Mouse (Mus musculus): ENCODE data around the gene Sp4. TPM values are rescaled to one million over a fixed set of nuclear protein-coding genes. Genes with fewer than 3 reads are reported as not detected.

Gene Sp4
- polyA plus RNA-seq, 1 experiment, result 7.5 TPM

GRCm38 (mm10) chr12:118288947-118289346 lies 12.3 kb downstream of the Sp4 start:
- 54% methylated on average over 1 of the region's 1 CpGs for WGBS
- Histone ChIP-seq H3K4me1 (ENCODE audit: control insufficient read depth, insufficient read depth, low read length) (0 out of 2 replicates have a peak, but pooled peaks cover 3% of the 10 kb centered on the region), H3K4me3 (replicated peaks; ENCODE audit: extremely low read depth, low read depth, low read length) (no peak overlapping the region)
- TF ChIP-seq CTCF (IDR thresholded peaks at IDR 0.05; ENCODE audit: insufficient read depth, low read length) (no peak), POLR2A (IDR thresholded peaks at IDR 0.05; ENCODE audit: borderline replicate concordance, extremely low read depth, low read depth, low read length) (no peak)
- DNase-seq, result no peak

GRCm38 (mm10) chr12:118285099-118285498 lies 16.1 kb downstream of the Sp4 start:
- no peak overlapping the region for H3K4me3 ChIP-seq (replicated peaks; ENCODE audit: extremely low read depth, low read depth, low read length)
- WGBS, result 77% methylated on average over 6 of the region's 6 CpGs
- no peak for DNase-seq
- TF ChIP-seq CTCF (IDR thresholded peaks at IDR 0.05; ENCODE audit: insufficient read depth, low read length), result no peak
- no peak for TF ChIP-seq POLR2A (IDR thresholded peaks at IDR 0.05; ENCODE audit: borderline replicate concordance, extremely low read depth, low read depth, low read length)
- H3K4me1 ChIP-seq (ENCODE audit: control insufficient read depth, insufficient read depth, low read length), result peaks cover 5% of the 10 kb centered on the region

- 79% methylated on average over 1 of the region's 1 CpGs for WGBS
- H3K4me3 ChIP-seq (replicated peaks; ENCODE audit: extremely low read depth, low read depth, low read length), result no peak overlapping the region
- DNase-seq, result no peak
- TF ChIP-seq POLR2A (IDR thresholded peaks at IDR 0.05; ENCODE audit: borderline replicate concordance, extremely low read depth, low read depth, low read length), result no peak
- TF ChIP-seq CTCF (IDR thresholded peaks at IDR 0.05; ENCODE audit: insufficient read depth, low read length), result no peak
- peaks cover 5% of the 10 kb centered on the region for H3K4me1 ChIP-seq (ENCODE audit: control insufficient read depth, insufficient read depth, low read length)
Observed at GRCm38 (mm10) chr12:118281961-118282360, 19.3 kb downstream of the Sp4 start.

- Histone ChIP-seq H3K4me1 (ENCODE audit: control insufficient read depth, insufficient read depth, low read length) (no peaks in the 10 kb centered on the region), H3K4me3 (replicated peaks; ENCODE audit: extremely low read depth, low read depth, low read length) (no peak overlapping the region)
- WGBS, result 87% methylated on average over 5 of the region's 5 CpGs
- DNase-seq, result no peak
- TF ChIP-seq POLR2A (IDR thresholded peaks at IDR 0.05; ENCODE audit: borderline replicate concordance, extremely low read depth, low read depth, low read length) (no peak), CTCF (IDR thresholded peaks at IDR 0.05; ENCODE audit: insufficient read depth, low read length) (no peak)
Observed at GRCm38 (mm10) chr12:118276385-118276784, 24.9 kb downstream of the Sp4 start.

GRCm38 (mm10) chr12:118264905-118265304 lies 36.3 kb downstream of the Sp4 start:
- Histone ChIP-seq H3K4me1 (ENCODE audit: control insufficient read depth, insufficient read depth, low read length) (no peaks in the 10 kb centered on the region), H3K4me3 (replicated peaks; ENCODE audit: extremely low read depth, low read depth, low read length) (no peak overlapping the region)
- TF ChIP-seq CTCF (IDR thresholded peaks at IDR 0.05; ENCODE audit: insufficient read depth, low read length) (no peak), POLR2A (IDR thresholded peaks at IDR 0.05; ENCODE audit: borderline replicate concordance, extremely low read depth, low read depth, low read length) (no peak)
- no peak for DNase-seq

GRCm38 (mm10) chr12:118263878-118264277 lies 37.4 kb downstream of the Sp4 start:
- TF ChIP-seq POLR2A (IDR thresholded peaks at IDR 0.05; ENCODE audit: borderline replicate concordance, extremely low read depth, low read depth, low read length) (no peak), CTCF (IDR thresholded peaks at IDR 0.05; ENCODE audit: insufficient read depth, low read length) (no peak)
- no peak for DNase-seq
- WGBS, result 35% methylated on average over 1 of the region's 1 CpGs
- no peaks in the 10 kb centered on the region for H3K4me1 ChIP-seq (ENCODE audit: control insufficient read depth, insufficient read depth, low read length)
- H3K4me3 ChIP-seq (replicated peaks; ENCODE audit: extremely low read depth, low read depth, low read length), result no peak overlapping the region

GRCm38 (mm10) chr12:118255292-118255782 lies 45.9 kb downstream of the Sp4 start:
- Histone ChIP-seq H3K4me1 (ENCODE audit: control insufficient read depth, insufficient read depth, low read length) (no peaks in the 10 kb centered on the region), H3K4me3 (replicated peaks; ENCODE audit: extremely low read depth, low read depth, low read length) (no peak overlapping the region)
- DNase-seq, result no peak
- WGBS, result 54% methylated on average over 1 of the region's 1 CpGs
- TF ChIP-seq POLR2A (IDR thresholded peaks at IDR 0.05; ENCODE audit: borderline replicate concordance, extremely low read depth, low read depth, low read length), result no peak
- no peak for TF ChIP-seq CTCF (IDR thresholded peaks at IDR 0.05; ENCODE audit: insufficient read depth, low read length)

- H3K4me1 ChIP-seq (ENCODE audit: control insufficient read depth, insufficient read depth, low read length), result no peaks in the 10 kb centered on the region
- no peak overlapping the region for H3K4me3 ChIP-seq (replicated peaks; ENCODE audit: extremely low read depth, low read depth, low read length)
- TF ChIP-seq CTCF (IDR thresholded peaks at IDR 0.05; ENCODE audit: insufficient read depth, low read length), result no peak
- no peak for TF ChIP-seq POLR2A (IDR thresholded peaks at IDR 0.05; ENCODE audit: borderline replicate concordance, extremely low read depth, low read depth, low read length)
- no peak for DNase-seq
- 42% methylated on average over 3 of the region's 3 CpGs for WGBS
Observed at GRCm38 (mm10) chr12:118221182-118221581, 80.1 kb downstream of the Sp4 start.

- TF ChIP-seq CTCF (IDR thresholded peaks at IDR 0.05; ENCODE audit: insufficient read depth, low read length), result no peak
- no peak for TF ChIP-seq POLR2A (IDR thresholded peaks at IDR 0.05; ENCODE audit: borderline replicate concordance, extremely low read depth, low read depth, low read length)
- Histone ChIP-seq H3K4me1 (ENCODE audit: control insufficient read depth, insufficient read depth, low read length) (no peaks in the 10 kb centered on the region), H3K4me3 (replicated peaks; ENCODE audit: extremely low read depth, low read depth, low read length) (no peak overlapping the region)
- no peak for DNase-seq
Observed at GRCm38 (mm10) chr12:118220062-118220461, 81.2 kb downstream of the Sp4 start.

- Histone ChIP-seq H3K4me3 (replicated peaks; ENCODE audit: extremely low read depth, low read depth, low read length) (no peak overlapping the region), H3K4me1 (ENCODE audit: control insufficient read depth, insufficient read depth, low read length) (no peaks in the 10 kb centered on the region)
- WGBS, result 64% methylated on average over 2 of the region's 2 CpGs
- no peak for TF ChIP-seq CTCF (IDR thresholded peaks at IDR 0.05; ENCODE audit: insufficient read depth, low read length)
- TF ChIP-seq POLR2A (IDR thresholded peaks at IDR 0.05; ENCODE audit: borderline replicate concordance, extremely low read depth, low read depth, low read length), result no peak
- DNase-seq, result no peak
Observed at GRCm38 (mm10) chr12:118212163-118212562, 89.1 kb downstream of the Sp4 start.
